ENCODE assay signal across 20 mouse cellular contexts in the genomic region with DNA sequence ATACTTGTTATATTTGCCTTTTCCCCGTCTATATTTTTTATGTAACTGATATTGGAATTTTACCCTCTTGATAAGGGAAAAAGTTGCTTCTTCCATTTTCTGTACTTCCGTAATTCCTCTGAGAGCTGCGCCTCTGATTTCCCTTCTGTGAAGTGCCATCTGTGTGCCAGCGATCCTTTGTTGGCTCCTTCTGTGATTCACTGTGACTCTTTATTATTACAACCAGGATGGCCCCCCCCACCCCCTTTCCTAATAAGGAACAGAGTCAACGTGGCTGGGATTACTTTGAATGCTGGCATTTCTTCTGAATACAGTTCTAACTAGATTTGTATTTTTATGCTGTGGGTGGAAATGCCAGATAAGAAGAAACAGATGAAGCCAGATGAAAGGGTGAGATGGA.
A peak's percentile ranks its signal among the peaks of the same experiment; 100 is the strongest.
DNase-seq lines count a peak whose midpoint lies in the region; ATAC-seq and TF ChIP-seq lines count a peak whose summit lies in the region.
"Had no signal": no experiment of that assay in that cellular context is flagged by ENCODE, and none has a peak within 500 bp of the region (broad histone marks: within the 10 kb centered on the region; RNA-seq: fewer than 3 reads in every experiment).

No protein-coding gene starts in this region.

- peak; percentile 66 for ATAC-seq in forebrain, embryonic 14.5 days
- ATAC-seq in forebrain, embryonic 11.5 days (replicated peaks; ENCODE audit: low FRiP score), result no peak
- ATAC-seq in neural tube, embryonic 13.5 days (ENCODE audit: low read depth), result no peak
- ATAC-seq in neural tube, embryonic 15.5 days (ENCODE audit: low FRiP score), result no peak
- ATAC-seq in hindbrain, embryonic 12.5 days (ENCODE audit: low FRiP score), result peak; percentile 68
- ATAC-seq in midbrain, postnatal 0 days (ENCODE audit: low FRiP score), result no peak
- ATAC-seq: liver, postnatal 0 days had no signal

- no peaks in the 10 kb centered on the region for H3K9me3 ChIP-seq in forebrain, embryonic 14.5 days (replicated peaks; ENCODE audit: control insufficient read depth, low read length)
- H3K9me3 ChIP-seq in forebrain, embryonic 11.5 days (ENCODE audit: control insufficient read depth, low read length), result no peaks in the 10 kb centered on the region
- H3K9me3 ChIP-seq in neural tube, embryonic 13.5 days, result no peaks in the 10 kb centered on the region
- no peaks in the 10 kb centered on the region for H3K9me3 ChIP-seq in neural tube, embryonic 15.5 days (replicated peaks)
- no peaks in the 10 kb centered on the region for H3K9me3 ChIP-seq in hindbrain, embryonic 12.5 days (replicated peaks)
- no peaks in the 10 kb centered on the region for H3K9me3 ChIP-seq in midbrain, postnatal 0 days (ENCODE audit: low read length)
- H3K9me3 ChIP-seq: heart, embryonic 10.5 days had no signal

- no peak overlapping the region for H3K4me2 ChIP-seq in forebrain, embryonic 14.5 days (ENCODE audit: low read length)
- no peak overlapping the region for H3K4me2 ChIP-seq in forebrain, embryonic 11.5 days (ENCODE audit: low read depth, low read length, severe bottlenecking)
- no peak overlapping the region for H3K4me2 ChIP-seq in neural tube, embryonic 13.5 days
- H3K4me2 ChIP-seq in neural tube, embryonic 15.5 days, result no peak overlapping the region
- no peak overlapping the region for H3K4me2 ChIP-seq in hindbrain, embryonic 12.5 days (replicated peaks)
- H3K4me2 ChIP-seq in midbrain, postnatal 0 days (ENCODE audit: low read depth, low read length, poor library complexity, severe bottlenecking), result no peak overlapping the region

- no peaks in the 10 kb centered on the region for H3K36me3 ChIP-seq in forebrain, embryonic 14.5 days (ENCODE audit: control insufficient read depth, insufficient read depth, low read length)
- H3K36me3 ChIP-seq in forebrain, embryonic 11.5 days (ENCODE audit: control insufficient read depth, insufficient read depth, low read length), result no peaks in the 10 kb centered on the region
- H3K36me3 ChIP-seq in neural tube, embryonic 13.5 days, result no peaks in the 10 kb centered on the region
- no peaks in the 10 kb centered on the region for H3K36me3 ChIP-seq in neural tube, embryonic 15.5 days
- H3K36me3 ChIP-seq in hindbrain, embryonic 12.5 days, result no peaks in the 10 kb centered on the region
- no peaks in the 10 kb centered on the region for H3K36me3 ChIP-seq in midbrain, postnatal 0 days (ENCODE audit: insufficient read depth, low read length)
- H3K36me3 ChIP-seq: heart, embryonic 10.5 days had no signal

- H3K4me1 ChIP-seq in forebrain, embryonic 14.5 days (ENCODE audit: control insufficient read depth, insufficient read depth, low read length), result peaks cover 9% of the 10 kb centered on the region; the same call in 1 of the 2 replicates
- 0 out of 2 replicates have a peak, but pooled peaks cover 4% of the 10 kb centered on the region for H3K4me1 ChIP-seq in forebrain, embryonic 11.5 days (replicated peaks; ENCODE audit: control insufficient read depth, insufficient read depth, low read length)
- H3K4me1 ChIP-seq in neural tube, embryonic 13.5 days (replicated peaks), result peaks cover 18% of the 10 kb centered on the region
- H3K4me1 ChIP-seq in neural tube, embryonic 15.5 days, result no peaks in the 10 kb centered on the region; the same call in 1 of the 2 replicates
- peaks cover 14% of the 10 kb centered on the region for H3K4me1 ChIP-seq in hindbrain, embryonic 12.5 days
- no peaks in the 10 kb centered on the region for H3K4me1 ChIP-seq in midbrain, postnatal 0 days (ENCODE audit: insufficient read depth, low read length)

- H3K9ac ChIP-seq in forebrain, embryonic 14.5 days (ENCODE audit: low read length), result no peak overlapping the region
- H3K9ac ChIP-seq in forebrain, embryonic 11.5 days (ENCODE audit: low read length), result no peak overlapping the region
- H3K9ac ChIP-seq in neural tube, embryonic 13.5 days, result no peak overlapping the region
- no peak overlapping the region for H3K9ac ChIP-seq in neural tube, embryonic 15.5 days (replicated peaks)
- H3K9ac ChIP-seq in hindbrain, embryonic 12.5 days, result no peak overlapping the region
- no peak overlapping the region for H3K9ac ChIP-seq in midbrain, postnatal 0 days (replicated peaks; ENCODE audit: low read length, poor library complexity, severe bottlenecking)
- H3K9ac ChIP-seq: liver, postnatal 0 days had no signal

- no peaks in the 10 kb centered on the region for H3K27me3 ChIP-seq in forebrain, embryonic 14.5 days (replicated peaks; ENCODE audit: control insufficient read depth, insufficient read depth, low read length)
- H3K27me3 ChIP-seq in forebrain, embryonic 11.5 days (ENCODE audit: control insufficient read depth, insufficient read depth, low read length), result no peaks in the 10 kb centered on the region
- H3K27me3 ChIP-seq in neural tube, embryonic 13.5 days, result no peaks in the 10 kb centered on the region
- no peaks in the 10 kb centered on the region for H3K27me3 ChIP-seq in neural tube, embryonic 15.5 days (replicated peaks)
- no peaks in the 10 kb centered on the region for H3K27me3 ChIP-seq in hindbrain, embryonic 12.5 days
- no peaks in the 10 kb centered on the region for H3K27me3 ChIP-seq in midbrain, postnatal 0 days (ENCODE audit: insufficient read depth, low read length)

- H3K27ac ChIP-seq in forebrain, embryonic 14.5 days (ENCODE audit: low read depth, low read length), result peak overlapping the region; percentile 10; the same call in 1 of the 2 replicates
- H3K27ac ChIP-seq in forebrain, embryonic 11.5 days (ENCODE audit: low read depth, low read length), result no peak overlapping the region
- H3K27ac ChIP-seq in neural tube, embryonic 13.5 days (replicated peaks), result peak overlapping the region; percentile 39
- no peak overlapping the region for H3K27ac ChIP-seq in neural tube, embryonic 15.5 days (replicated peaks)
- peak overlapping the region; percentile 64 for H3K27ac ChIP-seq in hindbrain, embryonic 12.5 days
- H3K27ac ChIP-seq in midbrain, postnatal 0 days (ENCODE audit: low read depth, low read length), result no peak overlapping the region
- H3K27ac ChIP-seq: heart, embryonic 10.5 days had no signal

- WGBS in forebrain, embryonic 14.5 days, result 38% methylated on average over 5 of the region's 5 CpGs
- WGBS in forebrain, embryonic 11.5 days, result 65% methylated on average over 5 of the region's 5 CpGs
- WGBS in neural tube, embryonic 13.5 days, result 42% methylated on average over 5 of the region's 5 CpGs
- WGBS in neural tube, embryonic 15.5 days, result 42% methylated on average over 5 of the region's 5 CpGs
- 46% methylated on average over 5 of the region's 5 CpGs for WGBS in hindbrain, embryonic 12.5 days
- WGBS in midbrain, postnatal 0 days, result 36% methylated on average over 5 of the region's 5 CpGs

- no peak for TF ChIP-seq CTCF in midbrain, postnatal 0 days (IDR thresholded peaks at IDR 0.05)

- no peak overlapping the region for H3K4me3 ChIP-seq in forebrain, embryonic 14.5 days (ENCODE audit: low read depth, low read length)
- H3K4me3 ChIP-seq in forebrain, embryonic 11.5 days (ENCODE audit: low read depth, low read length), result no peak overlapping the region
- no peak overlapping the region for H3K4me3 ChIP-seq in neural tube, embryonic 13.5 days
- H3K4me3 ChIP-seq in neural tube, embryonic 15.5 days (replicated peaks), result no peak overlapping the region
- no peak overlapping the region for H3K4me3 ChIP-seq in hindbrain, embryonic 12.5 days
- H3K4me3 ChIP-seq in midbrain, postnatal 0 days (ENCODE audit: low read depth, low read length), result no peak overlapping the region
- H3K4me3 ChIP-seq: heart, embryonic 10.5 days had no signal

- DNase-seq in forebrain, embryonic 14.5 days (ENCODE audit: low spot score), result peak; percentile 80
- DNase-seq in forebrain, embryonic 11.5 days (ENCODE audit: low spot score), result no peak
- peak; percentile 31 for DNase-seq in midbrain, postnatal 0 days (ENCODE audit: low spot score)
- no peak for DNase-seq in natural killer cell, adult 2 months (ENCODE audit: low spot score in 2 of 2)
- no peak for DNase-seq in lung, adult 18-20 months
- DNase-seq: adrenal gland, adult 2 months; cerebellum, adult 11 months; cerebellum, postnatal 14 days; gastrocnemius, postnatal 36 days; heart, postnatal 10 days; kidney, adult 8-10 months; kidney, postnatal 4 days; liver; liver, postnatal 0 days; retina, postnatal 1 day; thymus, adult 2 months had no signal

Comparison
In these comparisons a context has a peak if more than half of its experiments do, and no peak if none do; other contexts are left out.
1. ATAC-seq: peak in forebrain, embryonic 14.5 days (single experiment) and hindbrain, embryonic 12.5 days (single experiment); none in forebrain, embryonic 11.5 days (single experiment), neural tube, embryonic 13.5 days (single experiment), neural tube, embryonic 15.5 days (single experiment) and midbrain, postnatal 0 days (single experiment).
2. DNase-seq: peak in forebrain, embryonic 14.5 days (single experiment) and midbrain, postnatal 0 days (single experiment); none in forebrain, embryonic 11.5 days (single experiment), natural killer cell, adult 2 months (0 of 2) and lung, adult 18-20 months (0 of 2).
3. H3K27ac ChIP-seq: peak in forebrain, embryonic 14.5 days (single experiment), neural tube, embryonic 13.5 days (single experiment) and hindbrain, embryonic 12.5 days (single experiment); none in forebrain, embryonic 11.5 days (single experiment), neural tube, embryonic 15.5 days (single experiment) and midbrain, postnatal 0 days (single experiment).